Mouse (Mus musculus) stomach, postnatal 0 days (tissue): Measurements from ENCODE around the gene Mcm3ap.

Experiments
- CTCF ChIP-seq: IDR thresholded peaks from 2 replicates; pipeline ENCODE4 v1.5.1; 2016; ENCODE audit warnings: antibody characterized with exemption, low read depth, mild to moderate bottlenecking, moderate library complexity
- EP300 ChIP-seq: optimal IDR thresholded peaks from 2 replicates; pipeline ENCODE3; 2016; ENCODE audit warnings: antibody characterized with exemption

DNA sequence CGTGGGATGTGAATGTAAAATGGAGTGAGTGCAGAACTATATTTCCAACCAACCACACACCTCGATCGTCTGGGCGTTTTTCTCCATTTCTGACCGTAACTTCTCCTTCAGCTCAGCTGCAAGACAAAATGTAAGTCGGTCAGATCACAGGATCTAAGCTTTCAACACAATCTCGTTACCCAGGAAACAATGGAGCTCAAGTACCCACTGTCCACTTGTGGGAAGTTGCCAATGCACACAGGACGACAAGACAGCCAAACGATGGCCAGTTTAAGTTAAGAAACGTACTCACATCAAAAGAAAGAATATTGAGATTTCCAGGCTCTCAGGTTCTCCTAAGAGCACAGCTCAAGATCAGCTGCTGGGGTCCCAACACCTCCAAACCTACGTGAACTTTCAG, 34.8 kb upstream of the Mcm3ap start:
- TF ChIP-seq CTCF (no peak), EP300 (no peak)
